Mouse (Mus musculus): ENCODE measurements around the gene Acat3. TPM values are rescaled to one million over a fixed set of nuclear protein-coding genes. Genes with fewer than 3 reads are reported as not detected.
"Not testable (repeated sequence)": the region's sequence is repeated elsewhere in the genome, so short reads cannot be mapped to it uniquely, and the experiment has no call there.

The Acat3 gene
- polyA plus RNA-seq, 2 experiments, result 3.9 to 4.4 TPM

- TF ChIP-seq EP300 (IDR thresholded peaks at IDR 0.05; ENCODE audit: low read depth), result no peak
- no peak for TF ChIP-seq CTCF (IDR thresholded peaks at IDR 0.05; ENCODE audit: low read depth)
- WGBS (ENCODE audit: insufficient replicate concordance), result 75% methylated on average over 11 of the region's 12 CpGs
- Histone ChIP-seq H3K36me3 (replicated peaks; ENCODE audit: control insufficient read depth, insufficient read depth, low read depth) (no peaks in the 10 kb centered on the region; the same call in 1 of the 2 replicates), H3K4me3 (ENCODE audit: insufficient read depth in 1 of 2, low read depth in 2 of 2, low read length in 2 of 2) (no peak overlapping the region), H3K9me3 (ENCODE audit: control insufficient read depth, low read length) (no peaks in the 10 kb centered on the region), H3K4me1 (replicated peaks; ENCODE audit: control insufficient read depth in 2 of 2, insufficient read depth in 2 of 2, low read length in 1 of 2) (no peaks in the 10 kb centered on the region), H3K27me3 (ENCODE audit: control insufficient read depth, insufficient read depth, low read length) (no peaks in the 10 kb centered on the region), H3K9ac (replicated peaks) (no peak overlapping the region), H3K27ac (no peak overlapping the region), H3K4me2 (ENCODE audit: low read depth) (no peak overlapping the region)
- ATAC-seq (ENCODE audit: insufficient read depth) (no peak), DNase-seq (ENCODE audit: low read depth in 3 of 3, low spot score in 3 of 3) (no peak)
Measured at GRCm38 (mm10) chr17:12903372-12904333, 36.7 kb downstream of the Acat3 start.

GRCm38 (mm10) chr17:12902291-12902690 is 38.1 kb downstream of the Acat3 start:
- no peaks in the 10 kb centered on the region for H3K27me3 ChIP-seq (ENCODE audit: control insufficient read depth, insufficient read depth, low read length)
- H3K9me3 ChIP-seq (ENCODE audit: control insufficient read depth, low read length), result no peaks in the 10 kb centered on the region
- no peak overlapping the region for H3K9ac ChIP-seq (replicated peaks)
- WGBS (ENCODE audit: insufficient replicate concordance), result 89% methylated on average over 6 of the region's 6 CpGs
- DNase-seq (ENCODE audit: low read depth in 3 of 3, low spot score in 3 of 3) (no peak), ATAC-seq (ENCODE audit: insufficient read depth) (no peak)
- no peak overlapping the region for H3K4me2 ChIP-seq (ENCODE audit: low read depth)
- no peak overlapping the region for H3K4me3 ChIP-seq (ENCODE audit: insufficient read depth in 1 of 2, low read depth in 2 of 2, low read length in 2 of 2)
- H3K4me1 ChIP-seq (replicated peaks; ENCODE audit: control insufficient read depth in 2 of 2, insufficient read depth in 2 of 2, low read length in 1 of 2), result no peaks in the 10 kb centered on the region
- H3K27ac ChIP-seq, result no peak overlapping the region
- no peak for TF ChIP-seq CTCF (IDR thresholded peaks at IDR 0.05; ENCODE audit: low read depth)
- no peak for TF ChIP-seq EP300 (IDR thresholded peaks at IDR 0.05; ENCODE audit: low read depth)
- no peaks in the 10 kb centered on the region; the same call in 1 of the 2 replicates for H3K36me3 ChIP-seq (replicated peaks; ENCODE audit: control insufficient read depth, insufficient read depth, low read depth)

GRCm38 (mm10) chr17:12898607-12899006 is 41.8 kb downstream of the Acat3 start:
- not testable (repeated sequence) for H3K9me3 ChIP-seq (ENCODE audit: control insufficient read depth, low read length); H3K36me3 ChIP-seq (replicated peaks; ENCODE audit: control insufficient read depth, insufficient read depth, low read depth); H3K4me1 ChIP-seq (replicated peaks; ENCODE audit: control insufficient read depth in 2 of 2, insufficient read depth in 2 of 2, low read length in 1 of 2); H3K4me2 ChIP-seq (ENCODE audit: low read depth); H3K9ac ChIP-seq (replicated peaks); DNase-seq (ENCODE audit: low read depth in 3 of 3, low spot score in 3 of 3); H3K27ac ChIP-seq; H3K4me3 ChIP-seq (ENCODE audit: insufficient read depth in 1 of 2, low read depth in 2 of 2, low read length in 2 of 2); ATAC-seq (ENCODE audit: insufficient read depth); H3K27me3 ChIP-seq (ENCODE audit: control insufficient read depth, insufficient read depth, low read length)
- WGBS (ENCODE audit: insufficient replicate concordance), result 61% methylated on average over 2 of the region's 2 CpGs

GRCm38 (mm10) chr17:12897674-12898073 is 42.7 kb downstream of the Acat3 start:
- Histone ChIP-seq H3K9ac (replicated peaks) (no peak overlapping the region), H3K27me3 (ENCODE audit: control insufficient read depth, insufficient read depth, low read length) (no peaks in the 10 kb centered on the region), H3K4me2 (ENCODE audit: low read depth) (no peak overlapping the region), H3K36me3 (replicated peaks; ENCODE audit: control insufficient read depth, insufficient read depth, low read depth) (no peaks in the 10 kb centered on the region), H3K4me1 (replicated peaks; ENCODE audit: control insufficient read depth in 2 of 2, insufficient read depth in 2 of 2, low read length in 1 of 2) (no peaks in the 10 kb centered on the region), H3K4me3 (ENCODE audit: insufficient read depth in 1 of 2, low read depth in 2 of 2, low read length in 2 of 2) (no peak overlapping the region), H3K9me3 (ENCODE audit: control insufficient read depth, low read length) (no peaks in the 10 kb centered on the region), H3K27ac (no peak overlapping the region)
- DNase-seq (ENCODE audit: low read depth in 3 of 3, low spot score in 3 of 3) (no peak), ATAC-seq (ENCODE audit: insufficient read depth) (no peak)
- TF ChIP-seq CTCF (IDR thresholded peaks at IDR 0.05; ENCODE audit: low read depth), result no peak
- TF ChIP-seq EP300 (IDR thresholded peaks at IDR 0.05; ENCODE audit: low read depth), result no peak
- 79% methylated on average over 5 of the region's 5 CpGs for WGBS (ENCODE audit: insufficient replicate concordance)

- Histone ChIP-seq H3K9ac (replicated peaks) (no peak overlapping the region), H3K27ac (no peak overlapping the region), H3K9me3 (ENCODE audit: control insufficient read depth, low read length) (no peaks in the 10 kb centered on the region), H3K4me1 (replicated peaks; ENCODE audit: control insufficient read depth in 2 of 2, insufficient read depth in 2 of 2, low read length in 1 of 2) (no peaks in the 10 kb centered on the region), H3K36me3 (replicated peaks; ENCODE audit: control insufficient read depth, insufficient read depth, low read depth) (no peaks in the 10 kb centered on the region), H3K4me2 (ENCODE audit: low read depth) (no peak overlapping the region), H3K27me3 (ENCODE audit: control insufficient read depth, insufficient read depth, low read length) (no peaks in the 10 kb centered on the region), H3K4me3 (ENCODE audit: insufficient read depth in 1 of 2, low read depth in 2 of 2, low read length in 2 of 2) (no peak overlapping the region)
- DNase-seq (ENCODE audit: low read depth in 3 of 3, low spot score in 3 of 3), result no peak
- TF ChIP-seq CTCF (IDR thresholded peaks at IDR 0.05; ENCODE audit: low read depth) (no peak), EP300 (IDR thresholded peaks at IDR 0.05; ENCODE audit: low read depth) (no peak)
- WGBS (ENCODE audit: insufficient replicate concordance), result 80% methylated on average over 9 of the region's 9 CpGs
- ATAC-seq (ENCODE audit: insufficient read depth), result no peak
Measured at GRCm38 (mm10) chr17:12892033-12892432, 48.4 kb downstream of the Acat3 start.

Data from liver, embryonic 14.5 days (tissue).